Mouse (Mus musculus) CH12.LX (cell line): ENCODE data around the gene Plppr3. TPM values are rescaled to one million over a fixed set of nuclear protein-coding genes. Genes with fewer than 3 reads are reported as not detected.

Source experiments
- DNase-seq: peaks from one replicate; pipeline ENCODE4 v3.0.0-alpha.2; 2013; ENCODE audit errors: extremely low read depth
- H3K27ac ChIP-seq: 2 replicates; pipeline ENCODE4 v1.5.1; 2012; ENCODE audit warnings: low read depth, mild to moderate bottlenecking, control low read depth, moderate library complexity; ENCODE audit not compliant: insufficient read depth
- H3K27me3 ChIP-seq: replicated peaks from 2 replicates; pipeline ENCODE3; 2012; ENCODE audit warnings: inconsistent platforms
- H3K36me3 ChIP-seq, 2 experiments: replicated peaks in 1 of 2; 2 replicates each; pipeline versions ENCODE3 to v1.6.1; 2012; ENCODE audit warnings: inconsistent platforms in 1 of 2, low read length in 1 of 2, mild to moderate bottlenecking in 1 of 2, mixed read lengths in 1 of 2, moderate library complexity in 1 of 2; ENCODE audit not compliant: control insufficient read depth in 1 of 2, insufficient read depth in 1 of 2
- H3K4me1 ChIP-seq, 2 experiments: 2 replicates each; pipeline ENCODE4 v1.6.1; 2012; ENCODE audit warnings: inconsistent platforms in 1 of 2, moderate library complexity in 1 of 2; ENCODE audit not compliant: insufficient read depth in 2 of 2, control insufficient read depth in 1 of 2
- H3K4me2 ChIP-seq: 2 replicates; pipeline ENCODE4 v1.6.1; 2012; ENCODE audit warnings: low read depth, mild to moderate bottlenecking, control low read depth; ENCODE audit not compliant: poor library complexity, insufficient read depth, severe bottlenecking
- H3K4me3 ChIP-seq, 3 experiments: fragments of 150-350 bp in 1 of 3; sonication (generic) in 1 of 3; replicated peaks in 1 of 3; 2 replicates each; pipeline versions ENCODE3 to v1.5.1; 2011 to 2012; ENCODE audit warnings: low read depth in 2 of 3, low read length in 2 of 3, mild to moderate bottlenecking in 2 of 3, moderate library complexity in 2 of 3, control low read depth in 1 of 3, improper control_type of control experiment in 1 of 3, inconsistent platforms in 1 of 3, mixed read lengths in 1 of 3; ENCODE audit not compliant: poor library complexity in 1 of 3
- H3K79me2 ChIP-seq: replicated peaks from 2 replicates; pipeline ENCODE4 v1.6.1; 2012; ENCODE audit warnings: mild to moderate bottlenecking, moderate library complexity; ENCODE audit not compliant: control insufficient read depth, poor library complexity, insufficient read depth, severe bottlenecking; ENCODE audit errors: extremely low read depth
- H3K9ac ChIP-seq: 2 replicates; pipeline ENCODE4 v1.6.1; 2012; ENCODE audit warnings: low read depth, mild to moderate bottlenecking, control low read depth, moderate library complexity; ENCODE audit not compliant: insufficient read depth
- H3K9me3 ChIP-seq: replicated peaks from 2 replicates; pipeline ENCODE3; 2012; ENCODE audit warnings: low read length, inconsistent platforms, mixed read lengths
- IRF4 ChIP-seq: IDR thresholded peaks from 2 replicates; pipeline ENCODE4 v1.6.1; 2014; ENCODE audit warnings: low read depth, mild to moderate bottlenecking, inconsistent platforms, low read length, improper control_type of control experiment
- JUN ChIP-seq: IDR thresholded peaks from 2 replicates; pipeline ENCODE4 v1.6.1; 2011; ENCODE audit warnings: low read depth, mild to moderate bottlenecking, low read length, improper control_type of control experiment, moderate library complexity; ENCODE audit not compliant: insufficient read depth
- KAT2A ChIP-seq: IDR thresholded peaks from 2 replicates; pipeline ENCODE4 v1.6.1; 2012; ENCODE audit warnings: low read length, improper control_type of control experiment, inconsistent platforms; ENCODE audit not compliant: insufficient replicate concordance
- MAFK ChIP-seq: IDR thresholded peaks from 2 replicates; pipeline ENCODE4 v1.6.1; 2011; ENCODE audit warnings: low read length, improper control_type of control experiment; ENCODE audit not compliant: insufficient replicate concordance
- MAX ChIP-seq: IDR thresholded peaks from 2 replicates; pipeline ENCODE4 v1.6.1; 2011; ENCODE audit warnings: low read length, improper control_type of control experiment
- MAZ ChIP-seq: IDR thresholded peaks from 2 replicates; pipeline ENCODE4 v1.6.1; 2012; ENCODE audit warnings: low read depth, mild to moderate bottlenecking, inconsistent platforms, low read length, improper control_type of control experiment, moderate library complexity
- MEF2A ChIP-seq: IDR thresholded peaks from 2 replicates; pipeline ENCODE4 v1.6.1; 2014; ENCODE audit warnings: low read depth, mild to moderate bottlenecking, inconsistent platforms, low read length, improper control_type of control experiment, borderline replicate concordance
- RAD21 ChIP-seq: IDR thresholded peaks from 2 replicates; pipeline ENCODE4 v1.6.1; 2011; ENCODE audit warnings: low read depth, mild to moderate bottlenecking, low read length, improper control_type of control experiment, moderate library complexity
- UBTF ChIP-seq: IDR thresholded peaks from 2 replicates; pipeline ENCODE4 v1.6.1; 2012; ENCODE audit warnings: low read depth, mild to moderate bottlenecking, inconsistent platforms, low read length, improper control_type of control experiment, moderate library complexity
- USF1 ChIP-seq: IDR thresholded peaks from 2 replicates; pipeline ENCODE4 v1.6.1; 2014; ENCODE audit warnings: low read depth, mild to moderate bottlenecking, inconsistent platforms, low read length, improper control_type of control experiment
- ZC3H11A ChIP-seq: IDR thresholded peaks from 2 replicates; pipeline ENCODE4 v1.6.1; 2012; ENCODE audit warnings: low read depth, mild to moderate bottlenecking, inconsistent platforms, low read length, improper control_type of control experiment
- ZNF384 ChIP-seq: IDR thresholded peaks from 2 replicates; pipeline ENCODE4 v1.6.1; 2012; ENCODE audit warnings: low read depth, low read length, improper control_type of control experiment, inconsistent platforms
- dilution Hi-C: fragments of 300-500 bp; cut with MboI; formaldehyde crosslinking; loops from 2 replicates; pipeline ENCODE4 v1.14.3; 2020; ENCODE audit warnings: low sequenced_read_pairs; ENCODE audit not compliant: extremely low pct_unique_long_range_greater_than_20kb, extremely low pct_ligation_motif_present
- in situ Hi-C: fragments of 300-500 bp; cut with MboI; formaldehyde crosslinking; loops from 3 replicates; pipeline ENCODE4 v1.14.3; 2019; ENCODE audit warnings: low sequenced_read_pairs, low pct_ligation_motif_present, low pct_unique_long_range_greater_than_20kb, mixed read lengths
- polyA plus RNA-seq: library from polyadenylated mRNA; unstranded; fragments of >175 nt; gene quantifications from 2 replicates; pipeline ENCODE4 v1.2.1, GENCODE M21; 2012; ENCODE audit warnings: low read depth; ENCODE audit not compliant: insufficient read length
- total RNA-seq, 2 experiments: library from RNA; depleted of rRNA; stranded (reverse); fragments of 300-350 nt in 1 of 2; fragments of >200 nt in 1 of 2; gene quantifications; 2 replicates each; pipeline ENCODE4 v1.2.3; 2012 to 2014

Plppr3 gene
- total RNA-seq (2012; rRNA removed) (0.47 and 0.55 TPM in 2 replicates), total RNA-seq (2014; rRNA removed) (not detected in 2 replicates), polyA plus RNA-seq (3.4 TPM in 2 replicates)

GRCm38 (mm10) chr10:79874290-79874862, at the start of gene Plppr3, which contains the start of gene Prtn3:
Gene Plppr3 (minus strand): TSS chr10:79874634.
Gene Prtn3 (plus strand): TSS chr10:79874476.
- H3K79me2 ChIP-seq, result no peaks in the 10 kb centered on the region
- H3K4me1 ChIP-seq, result peaks cover 10 to 24% of the 10 kb centered on the region in 2 experiments
- no peaks in the 10 kb centered on the region for H3K9me3 ChIP-seq
- no peak within 1 kb of the TSS for H3K27ac ChIP-seq
- H3K9ac ChIP-seq, result no peak within 1 kb of the TSS
- TF ChIP-seq ZC3H11A (no peak), IRF4 (no peak), RAD21 (no peak), JUN (no peak), USF1 (no peak)
- in situ Hi-C loops (no loop called here), dilution Hi-C loops (no loop called here)
- H3K27me3 ChIP-seq, result no peaks in the 10 kb centered on the region
- DNase-seq, result no peak
- peak within 1 kb of the TSS; percentile 59 for H3K4me2 ChIP-seq
- no peaks in the 10 kb centered on the region for H3K36me3 ChIP-seq
- no peak within 1 kb of the TSS for H3K4me3 ChIP-seq

- TF ChIP-seq UBTF, result no peak
- no peak for TF ChIP-seq ZNF384
- TF ChIP-seq MAFK, result no peak
- TF ChIP-seq MEF2A, result no peak
- TF ChIP-seq KAT2A, result no peak
- TF ChIP-seq MAZ, result no peak
- TF ChIP-seq MAX, result no peak
- Histone ChIP-seq H3K27ac (no peak overlapping the region), H3K9me3 (peaks cover 4% of the 10 kb centered on the region), H3K4me1 (peaks cover 2 to 33% of the 10 kb centered on the region in 2 experiments; a peak in 2 of 4 replicates), H3K9ac (no peak overlapping the region), H3K4me2 (no peak overlapping the region), H3K4me3 (no peak overlapping the region), H3K27me3 (no peaks in the 10 kb centered on the region), H3K79me2 (no peaks in the 10 kb centered on the region), H3K36me3 (no peaks in the 10 kb centered on the region)
- DNase-seq, result no peak
- dilution Hi-C loops, result no loop called here
- in situ Hi-C loops, result loop anchor here (5.0 kb wide), 1 partner anchor 89 kb away; no protein-coding TSS in a partner anchor
Measured at GRCm38 (mm10) chr10:79921572-79921971, 47.1 kb upstream of the Plppr3 start.
